Mouse (Mus musculus) lung, postnatal 0 days (tissue): ENCODE measurements at regions not wholly inside any gene's neighbourhood (a gene's known extent, or its start where the extent isn't known, plus 50 kb on each side); places are given as distances from the start of the nearest gene placed in this dataset.

Source experiments
- CTCF ChIP-seq: IDR thresholded peaks from 2 replicates; pipeline ENCODE4 v1.5.1; 2016; ENCODE audit warnings: antibody characterized with exemption, mild to moderate bottlenecking
- EP300 ChIP-seq: IDR thresholded peaks from 2 replicates; pipeline ENCODE4 v1.6.1; 2016; ENCODE audit warnings: antibody characterized with exemption, mild to moderate bottlenecking, control low read depth

DNA sequence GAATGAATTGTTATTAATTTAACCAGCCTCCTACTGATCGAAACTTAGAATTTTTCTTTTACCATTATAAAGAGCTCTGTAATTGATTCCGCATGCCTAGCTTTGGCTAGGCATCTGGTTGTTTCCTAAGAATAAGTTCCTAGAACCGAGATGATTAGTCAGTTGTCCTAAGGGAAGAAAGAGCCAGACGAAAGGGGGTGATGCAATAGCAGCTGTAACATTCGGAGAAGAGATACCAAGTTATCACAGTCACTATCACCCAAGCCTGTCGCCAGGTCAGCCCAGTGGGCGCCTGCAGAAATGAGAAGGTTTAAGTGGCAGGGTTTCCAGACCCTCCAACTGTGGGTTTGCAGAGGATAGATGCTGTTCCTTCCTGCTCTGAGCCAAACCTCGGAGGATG lies 242.8 kb downstream of the Enc1 start:
- TF ChIP-seq CTCF (no peak), EP300 (0 out of 2 replicates have a peak, but pooled peaks have one; percentile 26)
